Mouse (Mus musculus) induced T-regulatory cell, adult 2 months (primary cell): ENCODE results near the gene Krtap10-10.

Experiments used
- DNase-seq: peaks from one replicate; pipeline ENCODE4 v3.0.0-alpha.2; 2012; ENCODE audit warnings: low read depth

Krtap10-10 gene

DNA sequence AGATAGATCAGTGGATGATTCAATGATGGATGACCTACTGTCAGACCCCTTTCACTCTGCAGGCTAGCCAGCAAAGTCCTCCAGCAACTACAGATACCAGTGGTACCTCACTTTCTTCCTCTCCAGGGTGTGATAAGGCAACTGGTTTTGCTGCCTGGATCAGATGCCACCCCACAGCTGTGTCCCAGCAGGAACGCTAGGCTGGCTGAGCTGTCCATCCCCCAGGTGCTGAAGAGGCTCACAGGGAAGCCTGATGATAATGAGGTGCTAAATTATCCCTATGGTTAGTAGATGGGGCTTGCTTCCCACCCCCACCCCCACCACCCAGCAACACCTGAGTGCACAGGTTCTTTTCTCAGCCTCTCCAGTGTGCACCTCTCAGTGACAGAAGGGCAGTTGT, 31.8 kb downstream of the Krtap10-10 start:
- no peak for DNase-seq

DNA sequence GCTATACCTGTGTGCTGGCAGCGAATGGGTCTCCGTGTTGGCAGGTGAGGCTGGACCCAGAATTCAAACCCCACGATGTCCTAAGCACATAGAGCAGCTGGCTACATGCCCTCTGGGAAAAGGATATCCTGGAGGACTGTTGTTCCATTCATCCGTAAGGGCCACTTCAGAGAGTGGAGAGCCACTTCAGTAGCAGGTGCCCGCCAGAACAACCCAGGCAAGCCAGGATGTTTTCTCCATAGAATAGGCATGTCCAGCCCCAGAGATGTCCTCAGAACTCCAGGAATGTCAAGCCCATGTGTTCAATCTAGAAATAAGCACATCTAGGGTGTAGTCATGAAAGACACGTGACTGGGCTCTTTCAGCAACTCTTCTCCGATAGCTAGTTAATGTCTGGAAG, 33.9 kb downstream of the Krtap10-10 start:
- no peak for DNase-seq

DNA sequence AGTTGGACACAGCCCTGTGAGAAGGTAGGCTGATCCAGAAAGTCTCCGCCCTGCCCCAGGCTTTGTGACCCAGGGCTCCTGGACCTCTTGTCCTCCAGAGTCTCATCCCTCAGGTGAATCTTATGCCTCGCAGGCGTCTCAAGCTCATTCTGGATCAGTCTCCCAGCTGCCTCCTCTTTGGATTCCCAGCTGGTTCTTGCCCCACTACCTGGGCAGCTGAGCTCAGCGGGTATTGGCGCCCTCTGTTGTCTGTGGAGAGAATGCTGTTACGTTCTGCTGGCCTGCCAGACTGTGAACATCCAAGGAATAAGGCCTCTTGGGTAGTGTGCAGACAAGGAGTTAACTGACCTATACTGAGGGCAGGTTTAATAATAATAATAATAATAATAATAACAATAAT, 43.2 kb downstream of the Krtap10-10 start:
- no peak for DNase-seq

DNA sequence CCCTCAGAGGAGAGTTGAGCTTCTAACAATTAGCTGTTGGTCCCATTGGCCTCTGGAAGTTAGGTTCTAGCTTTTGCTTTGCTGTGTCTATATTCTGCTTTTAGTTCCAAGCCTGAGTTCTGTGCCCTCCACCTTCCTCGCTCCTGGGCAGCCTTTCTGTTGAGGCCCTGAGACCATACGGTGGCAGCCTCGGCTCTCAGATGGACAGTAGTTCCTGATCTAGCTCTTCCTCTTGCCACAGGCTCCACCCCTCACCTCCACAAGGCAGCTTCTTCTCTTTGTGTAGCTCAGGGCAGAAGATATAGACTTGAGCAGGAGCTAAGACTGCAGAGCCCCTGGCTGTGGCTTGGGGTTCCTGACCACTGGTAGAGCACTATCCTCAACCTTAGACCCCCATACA, 44.6 kb downstream of the Krtap10-10 start:
- DNase-seq: no peak

DNA sequence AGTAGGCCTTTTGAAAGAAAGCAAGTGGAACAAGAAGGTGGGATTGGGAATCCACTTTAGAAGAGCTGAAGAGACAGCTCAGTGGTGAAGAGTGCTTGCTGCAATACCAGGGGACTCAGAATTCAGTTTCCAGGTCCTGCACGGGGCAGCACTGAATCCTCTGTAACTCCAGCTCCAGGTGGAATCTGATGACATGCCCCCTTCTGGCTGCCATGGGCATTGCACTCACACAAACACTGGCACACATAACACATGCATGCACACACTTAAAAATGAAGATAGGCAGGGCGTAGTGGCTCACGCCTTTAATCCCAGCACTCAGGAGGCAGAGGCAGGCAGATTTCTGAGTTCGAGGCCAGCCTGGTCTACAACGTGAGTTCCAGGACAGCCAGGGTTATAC, 46.8 kb downstream of the Krtap10-10 start:
- DNase-seq: no peak

DNA sequence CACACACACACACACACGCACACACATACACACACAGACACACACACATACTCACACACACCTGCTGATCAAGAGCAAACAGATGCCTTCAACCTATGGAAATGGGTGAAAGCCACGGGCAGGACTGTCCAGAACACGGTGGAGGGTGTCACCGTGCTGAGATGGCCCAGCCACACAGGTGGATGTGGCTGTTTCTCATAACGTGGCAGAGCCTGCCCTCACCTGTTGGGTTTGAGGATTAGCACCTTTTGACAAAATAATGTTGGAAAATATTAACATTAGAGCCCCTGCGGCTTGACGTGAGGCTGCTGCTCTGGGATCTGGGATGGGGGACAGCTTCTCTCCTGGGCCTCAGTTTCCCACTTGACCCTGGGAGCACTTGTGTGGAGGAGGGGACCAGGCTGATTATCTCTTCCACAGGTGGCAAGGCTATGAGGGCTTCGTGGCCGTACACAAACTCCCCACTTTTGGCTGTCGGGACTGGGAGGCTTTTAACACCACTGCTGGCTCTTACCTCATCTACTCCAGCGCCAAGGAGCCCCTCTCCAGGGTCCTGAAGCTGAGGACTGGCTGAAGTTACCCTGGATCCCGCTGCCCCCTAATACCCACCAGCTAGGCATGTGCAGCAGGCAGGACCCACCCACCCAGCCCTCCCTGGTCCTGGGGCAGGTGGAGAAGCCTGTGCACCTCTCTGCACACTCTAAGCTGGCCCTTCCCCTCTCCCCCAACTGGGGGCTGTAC, 50.4 kb downstream of the Krtap10-10 start:
- DNase-seq: no peak
